Mouse (Mus musculus) lung, adult 2 months (tissue): ENCODE measurements around the gene Sntb2.

Source experiments
- CTCF ChIP-seq: fragments of 200-500 bp; IDR thresholded peaks from 2 replicates; pipeline ENCODE4 v1.5.1; 2011; ENCODE audit warnings: mild to moderate bottlenecking, low read length, control low read depth; ENCODE audit not compliant: insufficient read depth
- POLR2A ChIP-seq: fragments of 200-500 bp; IDR thresholded peaks from 2 replicates; pipeline ENCODE4 v1.6.1; 2011; ENCODE audit warnings: low read depth, mild to moderate bottlenecking, control low read depth, low read length, borderline replicate concordance; ENCODE audit errors: extremely low read depth

- TF ChIP-seq POLR2A = peak; percentile 58; the same call in 1 of the 2 replicates
- no peak for TF ChIP-seq CTCF
These were observed 41.9 kb upstream of the Sntb2 start, which contains the start of gene Utp4 for GRCm38 (mm10) chr8:106893481-106894156.
